In genomic region chr2:106499227-106499928, GRCm38 (mm10) we compare ENCODE assay signal across 21 mouse cellular contexts.
DNase-seq lines count a peak whose midpoint lies in the region; ATAC-seq and TF ChIP-seq lines count a peak whose summit lies in the region.
"Had no signal": no experiment of that assay in that cellular context is flagged by ENCODE, and none has a peak within 500 bp of the region (broad histone marks: within the 10 kb centered on the region; RNA-seq: fewer than 3 reads in every experiment).

No protein-coding gene starts in this region.

- no peaks in the 10 kb centered on the region for H3K9me3 ChIP-seq in hindbrain, embryonic 11.5 days (ENCODE audit: control insufficient read depth, low read length)
- no peaks in the 10 kb centered on the region for H3K9me3 ChIP-seq in hindbrain, embryonic 10.5 days
- H3K9me3 ChIP-seq in forebrain, embryonic 14.5 days (replicated peaks; ENCODE audit: control insufficient read depth, low read length): no peaks in the 10 kb centered on the region
- no peaks in the 10 kb centered on the region for H3K9me3 ChIP-seq in midbrain, embryonic 12.5 days
- H3K9me3 ChIP-seq: heart, embryonic 15.5 days had no signal

- no peak overlapping the region for H3K4me2 ChIP-seq in hindbrain, embryonic 11.5 days (replicated peaks; ENCODE audit: low read depth, low read length)
- H3K4me2 ChIP-seq in forebrain, embryonic 14.5 days (ENCODE audit: low read length): no peak overlapping the region
- H3K4me2 ChIP-seq in midbrain, embryonic 12.5 days (replicated peaks): no peak overlapping the region
- H3K4me2 ChIP-seq: heart, embryonic 15.5 days had no signal

- no peaks in the 10 kb centered on the region for H3K36me3 ChIP-seq in hindbrain, embryonic 11.5 days (ENCODE audit: control insufficient read depth, insufficient read depth, low read length)
- H3K36me3 ChIP-seq in hindbrain, embryonic 10.5 days: no peaks in the 10 kb centered on the region
- no peaks in the 10 kb centered on the region for H3K36me3 ChIP-seq in forebrain, embryonic 14.5 days (ENCODE audit: control insufficient read depth, insufficient read depth, low read length)
- H3K36me3 ChIP-seq in midbrain, embryonic 12.5 days: no peaks in the 10 kb centered on the region
- H3K36me3 ChIP-seq: heart, embryonic 15.5 days had no signal

- no peak overlapping the region for H3K27ac ChIP-seq in hindbrain, embryonic 11.5 days (ENCODE audit: low read depth, low read length)
- no peak overlapping the region for H3K27ac ChIP-seq in hindbrain, embryonic 10.5 days
- peak overlapping the region; percentile 56; the same call in 1 of the 2 replicates for H3K27ac ChIP-seq in forebrain, embryonic 14.5 days (ENCODE audit: low read depth, low read length)
- peak overlapping the region; percentile 63; the same call in 1 of the 2 replicates for H3K27ac ChIP-seq in midbrain, embryonic 12.5 days (replicated peaks)
- H3K27ac ChIP-seq: heart, embryonic 15.5 days; kidney, postnatal 0 days; layer of hippocampus, adult 2 months; left cerebral cortex, adult 2 months; stomach, postnatal 0 days had no signal

- peak; percentile 16 for DNase-seq in hindbrain, embryonic 11.5 days (ENCODE audit: low spot score)
- no peak for DNase-seq in hindbrain, embryonic 10.5 days (ENCODE audit: low spot score)
- peak; percentile 89 for DNase-seq in brain, embryonic 14.5 days (ENCODE audit: low read depth)
- peak; percentile 82 for DNase-seq in forebrain, embryonic 14.5 days (ENCODE audit: low spot score)
- DNase-seq in spleen, adult 12 weeks (ENCODE audit: low spot score): no peak
- DNase-seq in kidney, adult 8-10 months: no peak
- DNase-seq in gastrocnemius, postnatal 25 days: no peak
- DNase-seq: adrenal gland, postnatal 25 days; cerebellum, adult 9-10 months; lung, postnatal 10 days; thymus, postnatal 25 days had no signal

- WGBS in hindbrain, embryonic 11.5 days: 38% methylated on average over 3 of the region's 3 CpGs
- WGBS in hindbrain, embryonic 10.5 days: 33% methylated on average over 3 of the region's 3 CpGs
- WGBS in forebrain, embryonic 14.5 days: 15% methylated on average over 3 of the region's 3 CpGs
- WGBS in midbrain, embryonic 12.5 days: 20% methylated on average over 3 of the region's 3 CpGs

- TF ChIP-seq POLR2A in brain, embryonic 14.5 days (IDR thresholded peaks at IDR 0.05; ENCODE audit: borderline replicate concordance, extremely low read depth, insufficient read depth, insufficient read length, poor library complexity, severe bottlenecking): no peak

- no peak for TF ChIP-seq CTCF in brain, embryonic 14.5 days (IDR thresholded peaks at IDR 0.05; ENCODE audit: borderline replicate concordance, extremely low read depth, insufficient read depth, insufficient read length)

- 0 out of 2 replicates have a peak, but pooled peaks cover 2% of the 10 kb centered on the region for H3K4me1 ChIP-seq in hindbrain, embryonic 11.5 days (replicated peaks; ENCODE audit: control insufficient read depth, insufficient read depth, low read length)
- H3K4me1 ChIP-seq in hindbrain, embryonic 10.5 days (replicated peaks): peaks cover 19% of the 10 kb centered on the region
- H3K4me1 ChIP-seq in forebrain, embryonic 14.5 days (ENCODE audit: control insufficient read depth, insufficient read depth, low read length): peaks cover 16% of the 10 kb centered on the region
- peaks cover 28% of the 10 kb centered on the region for H3K4me1 ChIP-seq in midbrain, embryonic 12.5 days
- H3K4me1 ChIP-seq: heart, embryonic 15.5 days had no signal

- no peak overlapping the region for H3K9ac ChIP-seq in hindbrain, embryonic 11.5 days (ENCODE audit: low read depth, low read length)
- H3K9ac ChIP-seq in forebrain, embryonic 14.5 days (ENCODE audit: low read length): no peak overlapping the region
- H3K9ac ChIP-seq in midbrain, embryonic 12.5 days (replicated peaks): no peak overlapping the region
- H3K9ac ChIP-seq: heart, embryonic 15.5 days had no signal

- ATAC-seq in hindbrain, embryonic 11.5 days (ENCODE audit: low FRiP score): peak; percentile 77
- peak; percentile 91 for ATAC-seq in forebrain, embryonic 14.5 days
- ATAC-seq in midbrain, embryonic 12.5 days (ENCODE audit: low FRiP score, low read depth): peak; percentile 87
- ATAC-seq: activated CD4-positive, CD25-positive, alpha-beta regulatory T cell, adult 4 months; intestine, postnatal 0 days; Patski had no signal

- H3K27me3 ChIP-seq in hindbrain, embryonic 11.5 days (ENCODE audit: control insufficient read depth, insufficient read depth, low read length): no peaks in the 10 kb centered on the region
- no peaks in the 10 kb centered on the region for H3K27me3 ChIP-seq in hindbrain, embryonic 10.5 days (ENCODE audit: insufficient read depth, poor library complexity, severe bottlenecking)
- H3K27me3 ChIP-seq in forebrain, embryonic 14.5 days (replicated peaks; ENCODE audit: control insufficient read depth, insufficient read depth, low read length): no peaks in the 10 kb centered on the region
- H3K27me3 ChIP-seq in midbrain, embryonic 12.5 days: no peaks in the 10 kb centered on the region
- H3K27me3 ChIP-seq: heart, embryonic 15.5 days; Patski had no signal

- H3K4me3 ChIP-seq in hindbrain, embryonic 11.5 days (ENCODE audit: low read depth, low read length): no peak overlapping the region
- H3K4me3 ChIP-seq in hindbrain, embryonic 10.5 days: no peak overlapping the region
- H3K4me3 ChIP-seq in forebrain, embryonic 14.5 days (ENCODE audit: low read depth, low read length): no peak overlapping the region
- H3K4me3 ChIP-seq in midbrain, embryonic 12.5 days: no peak overlapping the region
- H3K4me3 ChIP-seq: erythroblast, embryonic 14.5 days; heart, embryonic 15.5 days; layer of hippocampus, adult 2 months; left cerebral cortex, adult 2 months had no signal

Comparison
In these comparisons a context has a peak if more than half of its experiments do, and no peak if none do; other contexts are left out.
1. DNase-seq: peak in hindbrain, embryonic 11.5 days (single experiment), brain, embryonic 14.5 days (single experiment) and forebrain, embryonic 14.5 days (single experiment); none in hindbrain, embryonic 10.5 days (single experiment), spleen, adult 12 weeks (single experiment), kidney, adult 8-10 months (0 of 2) and gastrocnemius, postnatal 25 days (single experiment).
2. H3K27ac ChIP-seq: peak in forebrain, embryonic 14.5 days (single experiment) and midbrain, embryonic 12.5 days (single experiment); none in hindbrain, embryonic 11.5 days (single experiment) and hindbrain, embryonic 10.5 days (single experiment).
3. Peak in every context shown above with its lines, with median percentiles within 50 percentile points of each other: ATAC-seq.